ENCODE assay signal across 8 mouse cellular contexts in genomic region chr16:3744186-3744700, GRCm38 (mm10). TPM values are rescaled to one million over a fixed set of nuclear protein-coding genes. Genes with fewer than 3 reads are reported as not detected.
DNase-seq lines count a peak whose midpoint lies in the region; ATAC-seq and TF ChIP-seq lines count a peak whose summit lies in the region.

No protein-coding gene starts in this region.

- no peak for TF ChIP-seq CTCF in liver, adult 2 months (IDR thresholded peaks at IDR 0.05; ENCODE audit: low read depth, low read length)

- peak overlapping the region; percentile 73 for H3K27ac ChIP-seq in liver, adult 2 months (replicated peaks; ENCODE audit: insufficient read depth, low read depth, low read length)
- peak overlapping the region; percentile 91 for H3K27ac ChIP-seq in embryonic facial prominence, embryonic 10.5 days (replicated peaks)
- H3K27ac ChIP-seq in heart, embryonic 16.5 days (ENCODE audit: low read length), result peak overlapping the region; percentile 88
- H3K27ac ChIP-seq in liver, embryonic 16.5 days (ENCODE audit: low read length), result peak overlapping the region; percentile 86

- peaks cover 20% of the 10 kb centered on the region for H3K9me3 ChIP-seq in embryonic facial prominence, embryonic 10.5 days
- H3K9me3 ChIP-seq in heart, embryonic 16.5 days (replicated peaks; ENCODE audit: control insufficient read depth, low read length), result peaks cover 14% of the 10 kb centered on the region
- H3K9me3 ChIP-seq in liver, embryonic 16.5 days (replicated peaks; ENCODE audit: control insufficient read depth, low read length), result peaks cover 5% of the 10 kb centered on the region

- ATAC-seq in heart, embryonic 16.5 days (replicated peaks; ENCODE audit: extremely low read depth, insufficient read depth, low FRiP score), result peak; percentile 42
- peak; percentile 35 for ATAC-seq in liver, embryonic 16.5 days (ENCODE audit: low read depth)

- peaks cover 7% of the 10 kb centered on the region; the same call in 1 of the 2 replicates for H3K4me1 ChIP-seq in liver, adult 2 months (ENCODE audit: control insufficient read depth, insufficient read depth, low read length)
- peaks cover 24% of the 10 kb centered on the region for H3K4me1 ChIP-seq in embryonic facial prominence, embryonic 10.5 days
- H3K4me1 ChIP-seq in heart, embryonic 16.5 days (ENCODE audit: control insufficient read depth, insufficient read depth, low read length), result peaks cover 19% of the 10 kb centered on the region
- peaks cover 22% of the 10 kb centered on the region for H3K4me1 ChIP-seq in liver, embryonic 16.5 days (ENCODE audit: control insufficient read depth, low read depth, low read length)

- peak overlapping the region; percentile 79 for H3K4me3 ChIP-seq in liver, adult 2 months (ENCODE audit: insufficient read depth, low read depth, low read length)
- H3K4me3 ChIP-seq in embryonic facial prominence, embryonic 10.5 days, result peak overlapping the region; percentile 92
- peak overlapping the region; percentile 91 for H3K4me3 ChIP-seq in heart, embryonic 16.5 days (ENCODE audit: low read length)
- H3K4me3 ChIP-seq in liver, embryonic 16.5 days (ENCODE audit: low read depth, low read length), result peak overlapping the region; percentile 87

- under 1% methylated on average over 32 of the region's 32 CpGs for WGBS in liver, adult 2 months
- 1% methylated on average over 32 of the region's 32 CpGs for WGBS in embryonic facial prominence, embryonic 10.5 days
- WGBS in heart, embryonic 16.5 days, result under 1% methylated on average over 32 of the region's 32 CpGs
- under 1% methylated on average over 32 of the region's 32 CpGs for WGBS in liver, embryonic 16.5 days (ENCODE audit: insufficient replicate concordance)

- TF ChIP-seq POLR2A in liver, adult 2 months (IDR thresholded peaks at IDR 0.05; ENCODE audit: extremely low read depth, insufficient read depth, low read length), result no peak

- peak overlapping the region; percentile 73 for H3K9ac ChIP-seq in liver, adult 2 months (ENCODE audit: low read depth, low read length)
- H3K9ac ChIP-seq in heart, embryonic 16.5 days (ENCODE audit: low read length), result peak overlapping the region; percentile 87
- peak overlapping the region; percentile 84 for H3K9ac ChIP-seq in liver, embryonic 16.5 days (ENCODE audit: low read depth, low read length)

- no peaks in the 10 kb centered on the region for H3K27me3 ChIP-seq in liver, adult 2 months (ENCODE audit: control insufficient read depth, insufficient read depth, low read length)
- no peaks in the 10 kb centered on the region for H3K27me3 ChIP-seq in embryonic facial prominence, embryonic 10.5 days (replicated peaks; ENCODE audit: low read depth, poor library complexity, severe bottlenecking)
- H3K27me3 ChIP-seq in heart, embryonic 16.5 days (ENCODE audit: control insufficient read depth, insufficient read depth, low read length), result peaks cover 2% of the 10 kb centered on the region; the same call in 1 of the 2 replicates
- no peaks in the 10 kb centered on the region for H3K27me3 ChIP-seq in liver, embryonic 16.5 days (ENCODE audit: control insufficient read depth, insufficient read depth, low read depth, low read length)

- peaks cover 14% of the 10 kb centered on the region; the same call in 1 of the 2 replicates for H3K79me2 ChIP-seq in liver, adult 2 months (ENCODE audit: control insufficient read depth, insufficient read depth, low read length)

- peak overlapping the region; percentile 95 for H3K4me2 ChIP-seq in heart, embryonic 16.5 days (ENCODE audit: low read depth, low read length)
- peak overlapping the region; percentile 92 for H3K4me2 ChIP-seq in liver, embryonic 16.5 days (ENCODE audit: low read depth, low read length)

- peaks cover 26% of the 10 kb centered on the region for H3K36me3 ChIP-seq in liver, adult 2 months (ENCODE audit: control insufficient read depth, insufficient read depth, low read length)
- H3K36me3 ChIP-seq in embryonic facial prominence, embryonic 10.5 days (replicated peaks), result peaks cover 38% of the 10 kb centered on the region
- H3K36me3 ChIP-seq in heart, embryonic 16.5 days (ENCODE audit: control insufficient read depth, insufficient read depth), result peaks cover 35% of the 10 kb centered on the region
- peaks cover 28% of the 10 kb centered on the region for H3K36me3 ChIP-seq in liver, embryonic 16.5 days (ENCODE audit: control insufficient read depth, insufficient read depth)

- no peak for DNase-seq in liver, adult 2 months (ENCODE audit: extremely low read depth, low read depth, low spot score)
- no peak for DNase-seq in liver
- DNase-seq in embryonic facial prominence, embryonic 10.5 days (ENCODE audit: low spot score), result no peak
- DNase-seq in spleen, postnatal 14 days (ENCODE audit: low spot score in 2 of 2), result peak; percentile 24 to 39
- DNase-seq in cerebellum, postnatal 36 days, result no peak
- no peak for DNase-seq in left cerebral cortex, adult 9 months (ENCODE audit: low spot score in 2 of 2)

RNA-seq across cellular contexts. Expression of gene Zfp263, which starts 0.3 kb away (rescaled TPM):
- total RNA-seq in liver, adult 2 months (2014; rRNA removed), result 9.0 and 9.3 TPM in 2 replicates
- 3.1 and 4.1 TPM in 2 replicates for polyA plus RNA-seq in liver, adult 2 months (2012; rRNA removed)
- 51.3 and 53.3 TPM in 2 replicates for polyA plus RNA-seq in embryonic facial prominence, embryonic 10.5 days (2016; fragmentation: Nextera tagmentation; extraction: Ambion mirVana)
- 32.4 and 33.8 TPM in 2 replicates for polyA plus RNA-seq in heart, embryonic 16.5 days (2015; fragmentation: Nextera tagmentation; extraction: Ambion mirVana)
- polyA plus RNA-seq in liver, embryonic 16.5 days (2015; fragmentation: Nextera tagmentation; extraction: Ambion mirVana), result 13.1 and 14.9 TPM in 2 replicates

RNA-seq across cellular contexts. Expression of gene Mefv, which starts 26.3 kb away (rescaled TPM):
- 0.20 and 0.46 TPM in 2 replicates for total RNA-seq in liver, adult 2 months (2014; rRNA removed)
- polyA plus RNA-seq in liver, adult 2 months (2012; rRNA removed), result 0.02 and 0.09 TPM in 2 replicates
- not detected in 2 replicates for polyA plus RNA-seq in embryonic facial prominence, embryonic 10.5 days (2016; fragmentation: Nextera tagmentation; extraction: Ambion mirVana)
- 0.13 TPM in 1 of 2 replicates, not detected in the other for polyA plus RNA-seq in heart, embryonic 16.5 days (2015; fragmentation: Nextera tagmentation; extraction: Ambion mirVana)
- polyA plus RNA-seq in liver, embryonic 16.5 days (2015; fragmentation: Nextera tagmentation; extraction: Ambion mirVana), result 0.45 and 0.51 TPM in 2 replicates

Comparison
In these comparisons a context has a peak if more than half of its experiments do, and no peak if none do; other contexts are left out.
1. DNase-seq: peak in spleen, postnatal 14 days (2 of 2); none in liver, adult 2 months (single experiment), liver (single experiment), embryonic facial prominence, embryonic 10.5 days (single experiment), cerebellum, postnatal 36 days (0 of 2) and left cerebral cortex, adult 9 months (0 of 2).
2. Peak in every context shown above with its lines, with median percentiles within 50 percentile points of each other: H3K27ac ChIP-seq, H3K4me3 ChIP-seq and H3K9ac ChIP-seq.